Mouse (Mus musculus) kidney, postnatal 0 days (tissue): ENCODE measurements at regions not wholly inside any gene's neighbourhood (a gene's known extent, or its start where the extent isn't known, plus 50 kb on each side); places are given as distances from the start of the nearest gene placed in this dataset.
A peak's percentile ranks its signal among the peaks of the same experiment; 100 is the strongest.

Source experiments
- ATAC-seq: fragments of 200-750 bp; cut with Nextera tagmentation; replicated peaks from 2 replicates; pipeline ENCODE4 v1.8.0; 2017; ENCODE audit warnings: low read depth, moderate number of reproducible peaks, moderate TSS enrichment, moderate library complexity; ENCODE audit not compliant: low FRiP score
- DNase-seq: peaks from one replicate; pipeline ENCODE4 v3.0.0-alpha.2; 2016; ENCODE audit warnings: low spot score
- H3K27ac ChIP-seq: fragments of 300-500 bp; sonication (generic); 2 replicates; pipeline ENCODE4 v1.5.1; 2014; ENCODE audit warnings: mild to moderate bottlenecking
- H3K27me3 ChIP-seq: fragments of 300-500 bp; sonication (generic); 2 replicates; pipeline ENCODE4 v1.6.1; 2014; ENCODE audit warnings: low read length, mixed read lengths; ENCODE audit not compliant: insufficient read depth
- H3K36me3 ChIP-seq: fragments of 300-500 bp; sonication (generic); 2 replicates; pipeline ENCODE4 v1.6.1; 2014; ENCODE audit warnings: low read length, mixed read lengths; ENCODE audit not compliant: insufficient read depth
- H3K4me1 ChIP-seq: fragments of 300-500 bp; sonication (generic); replicated peaks from 2 replicates; pipeline ENCODE4 v1.6.1; 2014; ENCODE audit warnings: antibody characterized with exemption, low read length, mixed read lengths; ENCODE audit not compliant: insufficient read depth
- H3K4me2 ChIP-seq: fragments of 300-500 bp; sonication (generic); 2 replicates; pipeline ENCODE4 v1.6.1; 2014; ENCODE audit warnings: mild to moderate bottlenecking, low read length, moderate library complexity, mixed read lengths
- H3K4me3 ChIP-seq: fragments of 300-500 bp; sonication (generic); replicated peaks from 2 replicates; pipeline ENCODE4 v1.5.1; 2014; ENCODE audit warnings: low read depth, low read length
- H3K9ac ChIP-seq: fragments of 300-500 bp; sonication (generic); 2 replicates; pipeline ENCODE4 v1.6.1; 2014; ENCODE audit warnings: low read depth, low read length
- H3K9me3 ChIP-seq: fragments of 300-500 bp; sonication (generic); replicated peaks from 2 replicates; pipeline ENCODE4 v1.6.1; 2016; ENCODE audit warnings: low read length, inconsistent platforms, mixed read lengths
- CTCF ChIP-seq: IDR thresholded peaks from 2 replicates; pipeline ENCODE4 v1.5.1; 2016; ENCODE audit warnings: antibody characterized with exemption, low read depth, mild to moderate bottlenecking, moderate library complexity
- WGBS: fragments of 180-500 bp; shearing (Covaris S2); extraction: QIAGEN DNeasy Blood & Tissue Kit; methylation state at CpG from one replicate; pipeline ENCODE4 v1.1.7; 2014; 5-methylcytosine and 5-hydroxymethylcytosine counted together

GRCm38 (mm10) chr12:106535628-106536288 is 525.7 kb downstream of the Vrk1 start:
- Histone ChIP-seq H3K9me3 (no peaks in the 10 kb centered on the region), H3K27ac (no peak overlapping the region), H3K4me1 (no peaks in the 10 kb centered on the region), H3K27me3 (no peaks in the 10 kb centered on the region), H3K4me3 (no peak overlapping the region), H3K4me2 (no peak overlapping the region), H3K9ac (no peak overlapping the region), H3K36me3 (no peaks in the 10 kb centered on the region)
- DNase-seq (no peak), ATAC-seq (no peak)
- TF ChIP-seq CTCF = no peak
- 27% methylated on average over 8 of the region's 8 CpGs for WGBS

- WGBS = 6% methylated on average over 7 of the region's 7 CpGs
- H3K27ac ChIP-seq = no peak overlapping the region
- no peak for TF ChIP-seq CTCF
- no peak for DNase-seq
- H3K36me3 ChIP-seq = no peaks in the 10 kb centered on the region
- H3K4me3 ChIP-seq = no peak overlapping the region
- H3K4me2 ChIP-seq = no peak overlapping the region
- H3K27me3 ChIP-seq = no peaks in the 10 kb centered on the region
- H3K9ac ChIP-seq = no peak overlapping the region
- no peak for ATAC-seq
- no peaks in the 10 kb centered on the region for H3K4me1 ChIP-seq
- H3K9me3 ChIP-seq = no peaks in the 10 kb centered on the region
Measured at GRCm38 (mm10) chr12:106536289-106536636, 526.2 kb downstream of the Vrk1 start.

GRCm38 (mm10) chr12:106540003-106540402 is 530.0 kb downstream of the Vrk1 start:
- WGBS = 20% methylated on average over 6 of the region's 6 CpGs
- Histone ChIP-seq H3K36me3 (no peaks in the 10 kb centered on the region), H3K27me3 (no peaks in the 10 kb centered on the region), H3K4me2 (no peak overlapping the region), H3K27ac (no peak overlapping the region), H3K4me3 (no peak overlapping the region), H3K9ac (no peak overlapping the region), H3K9me3 (no peaks in the 10 kb centered on the region), H3K4me1 (no peaks in the 10 kb centered on the region)
- DNase-seq = peak; percentile 8
- no peak for TF ChIP-seq CTCF
- no peak for ATAC-seq

DNA sequence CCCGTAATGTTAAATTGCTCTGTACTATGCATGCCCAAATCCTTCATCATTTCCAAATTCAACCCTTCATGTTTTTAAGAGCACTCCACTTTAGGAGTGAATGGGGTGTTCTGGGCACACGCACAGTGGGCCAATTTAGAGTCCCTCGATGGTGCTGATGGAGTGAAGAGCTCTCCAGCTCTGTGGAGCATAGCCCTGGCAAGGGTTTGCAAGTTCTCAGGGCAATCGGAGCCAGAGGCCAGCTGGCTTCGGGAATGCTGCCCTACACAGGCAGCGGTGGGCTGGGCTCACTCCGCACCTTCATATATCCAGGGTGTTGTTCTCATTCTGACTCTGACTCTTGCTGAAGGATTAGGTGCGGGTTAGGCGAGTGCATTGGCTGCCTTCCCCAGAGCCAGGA is 549.5 kb downstream of the Vrk1 start:
- TF ChIP-seq CTCF = no peak
- Histone ChIP-seq H3K36me3 (no peaks in the 10 kb centered on the region), H3K4me1 (no peaks in the 10 kb centered on the region), H3K27me3 (no peaks in the 10 kb centered on the region), H3K9me3 (no peaks in the 10 kb centered on the region), H3K4me2 (no peak overlapping the region), H3K27ac (no peak overlapping the region), H3K4me3 (no peak overlapping the region), H3K9ac (no peak overlapping the region)
- 82% methylated on average over 9 of the region's 9 CpGs for WGBS
- ATAC-seq (no peak), DNase-seq (no peak)

- no peak for TF ChIP-seq CTCF
- Histone ChIP-seq H3K4me1 (no peaks in the 10 kb centered on the region), H3K27me3 (no peaks in the 10 kb centered on the region), H3K9ac (no peak overlapping the region), H3K4me2 (no peak overlapping the region), H3K9me3 (no peaks in the 10 kb centered on the region), H3K27ac (no peak overlapping the region), H3K36me3 (no peaks in the 10 kb centered on the region), H3K4me3 (no peak overlapping the region)
- DNase-seq = no peak
- no peak for ATAC-seq
- WGBS = 17% methylated on average over 6 of the region's 6 CpGs
Measured at GRCm38 (mm10) chr12:106565263-106565681, 555.2 kb downstream of the Vrk1 start.

DNA sequence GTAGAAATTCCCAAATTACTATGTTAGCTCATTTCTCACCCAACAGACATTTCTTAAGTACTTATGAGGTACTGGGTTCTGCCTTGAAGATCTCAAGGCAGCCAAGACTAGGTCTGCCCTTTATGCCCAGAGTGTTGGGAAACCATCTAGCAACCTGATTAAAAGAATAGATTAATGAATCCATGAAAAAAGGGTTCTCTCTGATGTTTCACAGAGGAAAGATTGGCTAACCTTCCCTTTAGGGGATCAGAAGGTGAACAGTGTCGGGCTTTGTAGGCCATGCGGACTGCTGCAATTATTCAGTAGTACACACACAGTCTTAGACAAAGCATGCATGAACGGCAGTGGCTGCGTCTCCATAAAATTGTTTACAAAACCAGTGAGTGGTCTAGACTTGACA is 556.3 kb downstream of the Vrk1 start:
- 85% methylated on average over 4 of the region's 4 CpGs for WGBS
- no peak overlapping the region for H3K4me3 ChIP-seq
- no peak overlapping the region for H3K9ac ChIP-seq
- H3K27me3 ChIP-seq = no peaks in the 10 kb centered on the region
- DNase-seq (no peak), ATAC-seq (no peak)
- no peaks in the 10 kb centered on the region for H3K4me1 ChIP-seq
- no peak for TF ChIP-seq CTCF
- H3K4me2 ChIP-seq = no peak overlapping the region
- no peaks in the 10 kb centered on the region for H3K9me3 ChIP-seq
- H3K27ac ChIP-seq = no peak overlapping the region
- H3K36me3 ChIP-seq = no peaks in the 10 kb centered on the region

- 79% methylated on average over 5 of the region's 5 CpGs for WGBS
- Histone ChIP-seq H3K9me3 (no peaks in the 10 kb centered on the region), H3K27me3 (no peaks in the 10 kb centered on the region), H3K9ac (no peak overlapping the region), H3K4me1 (no peaks in the 10 kb centered on the region), H3K4me3 (no peak overlapping the region), H3K36me3 (no peaks in the 10 kb centered on the region), H3K27ac (no peak overlapping the region), H3K4me2 (no peak overlapping the region)
- ATAC-seq = no peak
- no peak for TF ChIP-seq CTCF
- no peak for DNase-seq
Measured at GRCm38 (mm10) chr12:106567116-106567515, 557.1 kb downstream of the Vrk1 start.
